Mouse (Mus musculus): ENCODE data around the gene Atxn7.
"Not testable (repeated sequence)": the region's sequence is repeated elsewhere in the genome, so short reads cannot be mapped to it uniquely, and the experiment has no call there.

Gene Atxn7

DNA sequence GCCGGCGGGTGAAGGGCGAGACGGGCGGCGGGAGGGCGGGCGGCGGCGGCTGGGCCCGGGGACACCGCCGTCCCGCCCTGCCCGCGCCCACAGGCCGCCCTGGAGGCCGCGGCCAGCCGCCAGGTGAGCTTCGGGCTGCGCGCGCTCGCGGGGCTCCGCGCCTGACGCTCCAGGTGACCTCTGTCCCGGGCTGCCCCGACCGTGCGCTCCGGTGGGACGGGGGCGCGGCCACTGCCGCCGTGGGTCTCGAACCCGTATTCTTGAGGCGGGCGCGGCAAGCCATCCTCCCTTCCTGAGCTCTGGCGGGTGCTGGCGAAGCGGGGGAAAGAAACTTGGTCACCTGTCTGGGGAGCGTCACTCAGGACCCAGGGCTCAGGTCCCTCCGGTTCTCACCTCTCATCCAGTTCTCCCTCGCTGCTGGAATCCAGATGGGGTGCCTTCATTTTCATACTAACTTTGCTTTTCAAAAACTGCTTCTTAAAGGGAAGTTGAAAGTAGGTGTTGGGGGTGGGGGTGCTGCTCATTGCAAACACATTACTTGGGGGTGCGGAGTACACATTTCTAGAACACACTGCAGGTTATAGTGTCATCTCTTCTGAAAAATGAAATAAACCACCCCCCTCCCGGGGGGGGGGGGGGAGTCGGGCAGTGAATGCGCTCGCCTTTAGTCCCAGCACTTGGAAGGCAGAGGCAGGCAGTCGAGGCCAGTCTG is at the start of gene Atxn7, which contains the start of gene Thoc7:
Gene Atxn7 (plus strand): TSS at position 40 of the 712 bp plus-strand sequence.
Gene Thoc7 (minus strand): TSS at position 452 of the 712 bp plus-strand sequence.
- peak; percentile 43 to 52 for DNase-seq (ENCODE audit: low spot score in 2 of 2)

DNA sequence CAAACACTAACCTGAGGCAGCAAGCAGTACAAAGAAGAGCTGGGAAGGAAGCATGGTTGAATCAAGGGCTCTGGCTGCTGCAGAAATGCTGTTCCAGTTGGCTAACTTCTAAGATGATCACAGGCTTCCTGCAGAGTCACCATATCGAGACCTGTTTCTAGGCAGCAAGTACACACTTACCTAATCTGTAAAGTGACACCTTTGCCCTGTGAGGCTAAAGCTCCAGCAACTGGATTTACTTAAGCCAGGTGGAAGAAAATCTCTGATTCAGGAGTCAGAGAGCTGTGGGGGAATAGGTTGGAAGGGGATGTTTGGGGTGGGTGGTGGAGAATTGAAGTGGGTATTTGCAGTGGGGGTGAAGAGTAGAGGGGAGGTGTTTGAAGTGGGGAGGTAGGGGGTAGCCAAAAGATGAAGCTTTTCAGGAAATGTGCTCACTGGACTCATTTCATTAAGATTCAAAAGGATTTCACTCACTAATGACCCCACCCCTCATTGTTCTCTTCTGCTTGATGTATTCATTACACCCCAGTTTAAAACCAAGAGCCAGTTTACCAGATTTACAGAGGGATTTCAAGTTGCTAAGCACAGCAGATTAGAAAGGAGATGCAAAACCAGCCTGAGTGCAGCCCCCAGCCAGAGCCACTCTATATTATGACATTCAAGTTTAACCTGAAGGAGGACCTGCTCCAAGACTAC is 46.7 kb upstream of the Atxn7 start, which contains the start of gene Gm281:
Gene Gm281 (minus strand): TSS at position 92 of the 696 bp plus-strand sequence.
- DNase-seq (ENCODE audit: low spot score in 2 of 2): no peak

DNA sequence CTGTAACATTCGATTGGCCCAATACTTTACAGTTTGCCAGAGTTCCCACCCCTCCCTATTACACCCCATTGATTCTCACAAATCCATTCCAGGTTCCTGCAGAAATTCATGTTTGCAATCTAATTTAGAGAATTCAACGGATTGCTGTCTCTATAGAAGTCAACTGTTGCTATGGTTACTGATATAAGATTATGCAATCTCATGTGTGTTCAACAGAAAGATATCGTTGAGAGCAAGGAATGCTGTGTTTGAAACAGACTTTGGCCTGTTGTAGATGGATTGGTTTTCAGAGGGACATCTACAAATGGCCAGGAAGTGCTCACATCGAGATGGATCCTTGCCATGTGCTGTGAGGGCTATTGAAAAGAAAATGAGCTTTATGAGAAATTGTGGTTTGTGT is 46.0 kb upstream of the Atxn7 start:
- DNase-seq (ENCODE audit: low spot score in 2 of 2): no peak

DNA sequence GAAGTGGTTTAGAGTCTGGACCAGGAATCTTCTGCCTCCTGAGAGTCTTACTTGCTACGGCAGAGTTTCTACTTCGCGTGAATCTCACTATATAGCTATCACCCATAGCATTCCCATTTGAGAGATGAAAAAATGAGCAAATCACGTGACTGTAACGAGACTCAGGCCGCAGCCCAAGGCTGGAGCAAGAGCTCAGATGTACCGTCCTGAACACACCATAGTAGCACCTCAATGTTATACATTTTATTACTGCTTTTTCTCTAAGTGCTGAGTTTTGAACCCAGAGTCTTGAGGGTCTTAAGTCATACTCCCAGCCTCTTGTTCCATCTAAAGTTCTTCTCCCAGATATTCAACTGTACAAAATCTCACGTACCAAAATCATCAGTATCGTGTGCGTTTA is 44.0 kb upstream of the Atxn7 start:
- DNase-seq (ENCODE audit: low spot score in 2 of 2): no peak

DNA sequence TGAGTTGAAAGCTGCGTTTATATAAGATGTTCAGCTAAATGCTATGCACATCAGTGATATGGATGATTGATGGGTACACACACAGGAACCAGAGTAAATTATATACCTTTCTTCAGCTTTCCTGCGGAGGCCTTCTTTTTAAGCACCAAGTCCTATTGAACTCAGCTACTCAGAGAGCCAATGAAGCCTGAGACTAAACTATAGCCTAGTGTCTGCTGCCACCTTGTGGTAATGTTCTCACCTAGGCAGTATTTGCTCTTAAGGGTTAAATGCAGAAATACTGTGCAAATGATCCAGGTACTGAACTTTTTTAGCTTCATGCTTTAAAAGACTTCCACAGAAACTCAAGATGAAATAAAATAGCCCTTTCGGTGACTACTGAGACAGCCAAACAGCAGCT is 43.6 kb upstream of the Atxn7 start:
- peak in 1 of 2 experiments; percentile 47 for DNase-seq (ENCODE audit: low spot score in 2 of 2)

DNA sequence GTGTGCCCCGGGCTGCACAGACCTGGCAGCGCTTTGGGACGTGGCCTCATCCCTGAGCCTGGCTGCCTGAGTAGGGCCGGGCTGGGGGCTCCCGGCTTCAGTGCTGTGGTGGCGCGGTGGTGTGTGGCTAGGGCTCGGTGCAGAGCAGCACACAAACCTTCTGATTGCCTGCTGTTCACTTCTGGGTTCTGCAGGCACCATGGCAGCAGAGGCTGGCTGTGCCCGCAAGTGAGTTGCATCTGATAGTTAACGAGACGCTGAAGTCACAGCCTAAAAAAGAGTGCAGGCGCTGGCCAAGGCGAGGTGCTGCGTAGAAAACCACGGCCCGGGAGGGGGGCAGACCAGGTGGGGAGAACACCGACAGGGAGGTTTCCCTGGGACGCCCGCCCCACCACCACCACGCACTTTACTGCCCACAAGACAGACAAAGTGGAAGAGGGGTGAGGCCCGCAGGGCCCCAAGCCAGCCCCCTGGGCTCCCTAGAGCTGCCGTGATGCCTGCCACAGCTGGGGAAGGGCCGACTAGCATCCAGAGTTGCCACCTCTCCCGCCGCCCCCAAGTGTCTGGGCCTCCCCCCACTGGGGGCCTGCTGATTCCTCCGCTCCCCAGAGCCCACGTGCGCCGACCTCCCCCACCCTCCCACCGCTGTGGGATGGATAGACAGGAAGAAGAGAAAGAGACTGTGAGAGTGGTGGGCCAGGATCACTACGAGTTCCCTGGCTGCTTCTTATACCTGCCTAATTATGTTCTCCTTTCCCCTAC is 27.8 kb upstream of the Atxn7 start:
- no peak for DNase-seq (ENCODE audit: low spot score in 2 of 2)

DNA sequence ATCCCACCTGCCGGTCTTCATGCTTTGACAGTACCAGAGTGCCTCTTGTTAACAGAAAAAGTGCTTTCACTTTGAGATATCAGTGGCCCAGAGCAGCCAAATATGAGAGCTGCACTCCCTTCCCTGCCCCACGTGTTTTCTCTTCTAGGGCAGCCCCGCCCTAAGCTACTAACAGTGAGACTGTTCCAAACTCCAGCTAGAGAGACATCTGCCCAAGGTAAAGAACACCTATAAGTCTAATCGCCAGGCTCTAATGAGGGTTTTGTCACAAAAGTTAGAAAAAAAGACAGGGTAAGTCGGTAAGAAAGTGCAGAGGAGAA is 27.2 kb upstream of the Atxn7 start:
- no peak for DNase-seq (ENCODE audit: low spot score in 2 of 2)

DNA sequence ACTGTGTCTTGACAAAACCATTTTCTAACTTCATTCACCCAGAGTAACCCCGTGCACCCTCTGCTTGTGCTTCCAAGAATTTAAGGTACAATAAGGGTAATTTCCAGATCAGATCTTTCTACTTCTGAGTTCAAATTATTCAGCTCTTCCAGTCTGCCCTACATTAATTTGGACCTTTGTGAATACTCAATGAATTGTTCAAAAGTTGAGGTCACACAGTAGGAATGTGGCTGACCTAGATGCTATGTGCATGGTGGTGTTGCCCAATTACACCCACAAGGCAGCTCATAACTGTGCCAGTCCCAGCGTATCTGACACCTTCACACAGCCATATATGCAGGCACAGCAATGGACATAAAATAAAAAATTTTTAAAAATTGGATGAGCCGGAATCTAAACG is 16.6 kb upstream of the Atxn7 start:
- DNase-seq (ENCODE audit: low spot score in 2 of 2): no peak

DNA sequence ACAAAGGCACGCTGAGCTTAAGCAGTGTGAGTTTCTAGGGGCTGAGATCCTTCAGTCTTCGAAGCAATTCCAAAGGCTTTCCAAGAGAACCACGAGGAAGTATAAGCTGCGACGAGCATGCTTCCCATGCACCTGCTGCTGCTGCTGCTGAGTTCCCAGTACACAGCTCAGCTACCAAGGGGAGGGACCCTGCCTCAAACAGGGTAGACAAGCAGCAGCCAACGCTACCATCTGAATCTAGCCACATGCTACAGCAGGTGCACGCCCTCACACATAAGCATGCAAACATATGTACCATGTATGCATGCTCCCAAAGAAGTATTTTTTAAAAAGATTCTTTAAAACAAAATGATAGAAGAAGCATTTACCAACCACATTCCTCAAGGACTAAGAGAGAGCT is 12.9 kb upstream of the Atxn7 start:
- DNase-seq (ENCODE audit: low spot score in 2 of 2): no peak

DNA sequence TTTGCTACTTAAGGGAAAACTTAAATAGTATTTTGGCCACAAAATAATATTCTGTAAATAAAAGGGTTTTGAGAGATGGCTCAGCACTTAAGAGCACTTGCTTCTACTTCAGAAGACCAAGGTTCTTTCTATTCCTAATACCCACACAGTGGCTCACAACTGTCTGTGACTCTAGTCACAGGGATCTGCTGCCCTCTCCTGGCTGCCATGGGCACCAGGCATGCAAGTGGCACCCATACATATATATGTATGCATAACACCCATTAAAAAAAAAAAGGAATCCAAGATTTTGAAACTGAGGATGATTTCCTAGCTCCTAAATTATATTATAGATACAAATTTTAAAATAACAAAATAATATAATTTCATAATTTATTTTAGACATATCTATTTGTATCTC is 10.8 kb upstream of the Atxn7 start:
- DNase-seq (ENCODE audit: low spot score in 2 of 2): peak; percentile 19 to 47

DNA sequence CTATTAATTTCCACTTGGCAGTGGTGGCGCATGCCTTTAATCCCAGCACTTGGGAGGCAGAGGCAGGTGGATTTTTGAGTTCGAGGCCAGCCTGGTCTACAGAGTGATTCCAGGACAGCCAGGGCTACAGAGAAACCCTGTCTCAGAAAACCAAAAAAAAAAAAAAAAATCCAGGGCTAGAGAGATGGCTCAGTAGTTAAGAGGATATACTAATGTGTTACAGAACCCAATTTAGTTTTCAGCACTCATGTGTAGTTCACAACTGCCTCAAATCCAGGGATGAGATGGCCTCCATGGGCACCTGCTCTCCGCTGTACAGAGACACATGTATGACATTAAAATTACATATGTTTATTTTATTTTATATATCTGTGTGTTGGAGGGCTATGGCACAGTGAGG is 9.1 kb upstream of the Atxn7 start:
- not testable (repeated sequence) for DNase-seq (ENCODE audit: low spot score in 2 of 2)

DNA sequence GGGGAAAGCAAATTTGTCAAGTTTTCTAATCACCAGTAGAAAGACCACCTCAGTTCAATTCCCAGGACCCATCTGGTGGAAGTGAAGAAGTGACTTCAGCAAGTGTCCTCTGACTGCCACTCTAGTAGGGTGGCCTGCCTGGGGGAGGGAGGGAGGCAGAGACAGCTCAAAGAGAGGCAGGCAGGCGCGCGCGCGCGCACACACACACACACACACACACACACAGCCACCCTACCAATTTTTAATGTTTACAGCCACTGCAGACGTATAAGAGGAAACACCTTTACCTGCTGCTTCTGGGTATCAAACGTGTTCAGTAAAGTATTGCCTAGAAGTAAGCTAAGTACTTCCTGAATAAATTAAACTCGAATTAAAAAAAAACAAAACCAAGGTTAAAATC is 1.2 kb upstream of the Atxn7 start:
- DNase-seq (ENCODE audit: low spot score in 2 of 2): peak; percentile 23 to 33

DNA sequence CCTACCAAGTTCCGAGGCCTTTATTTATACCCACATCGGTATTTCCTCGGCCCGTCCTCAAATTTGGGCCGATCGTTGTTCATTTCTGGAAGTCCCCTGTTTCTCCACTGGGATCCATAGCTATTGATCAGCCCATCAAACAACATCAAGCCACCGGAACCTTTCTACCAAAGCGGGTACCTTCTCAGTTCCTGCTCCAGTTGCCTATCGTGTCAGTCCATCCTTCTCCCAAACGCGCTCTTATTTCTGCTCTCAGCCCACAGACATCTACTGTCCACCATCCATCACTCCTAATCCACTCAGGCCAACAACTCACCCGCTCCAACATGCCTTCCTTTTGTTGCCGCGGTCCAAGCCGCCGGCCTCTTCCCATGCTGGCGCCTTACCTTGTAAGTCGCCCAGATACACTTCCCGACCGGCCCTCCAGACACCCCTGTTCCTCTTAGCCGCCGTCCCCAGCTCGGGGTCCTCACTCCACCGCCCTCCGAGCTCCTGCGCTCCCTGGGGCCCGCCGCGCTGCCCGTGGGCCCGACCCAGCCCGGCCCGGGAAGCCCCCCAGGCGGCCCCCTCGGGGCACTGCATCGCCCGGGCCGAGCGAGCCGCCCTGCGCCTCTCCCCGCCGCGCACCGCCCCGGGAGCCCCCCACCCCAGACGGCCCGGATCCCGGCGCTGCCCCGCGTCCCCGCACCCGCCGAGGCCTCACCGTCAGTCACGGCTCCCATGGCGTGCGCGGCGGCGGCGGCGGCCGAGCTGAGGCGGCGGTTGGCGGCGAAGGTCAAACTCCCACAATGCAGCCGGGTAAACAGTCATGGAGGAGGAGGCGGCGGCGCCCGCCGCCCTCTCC is 536 bp upstream of the Atxn7 start:
- peak; percentile 49 to 66 for DNase-seq (ENCODE audit: low spot score in 2 of 2)

DNA sequence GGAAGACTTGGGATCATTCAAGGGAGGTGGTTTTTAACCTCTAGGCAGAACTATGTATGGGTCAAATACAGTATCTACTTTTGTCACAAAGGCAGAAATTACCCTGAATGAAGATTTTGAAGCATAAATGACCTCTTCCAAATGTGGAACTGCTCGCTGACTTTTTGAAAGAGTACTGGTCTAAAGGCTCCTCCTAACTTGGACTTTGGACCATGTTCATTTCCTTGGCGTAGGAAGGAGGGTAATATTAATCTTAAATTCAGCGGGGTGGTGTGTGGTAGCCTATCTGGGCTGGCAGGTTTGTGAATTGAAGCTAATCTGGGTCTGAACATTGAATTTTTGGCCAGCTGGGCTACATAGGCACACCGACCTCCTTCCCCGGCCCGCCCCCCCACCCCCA is 1.2 kb downstream of the Atxn7 start:
- no peak for DNase-seq (ENCODE audit: low spot score in 2 of 2)

DNA sequence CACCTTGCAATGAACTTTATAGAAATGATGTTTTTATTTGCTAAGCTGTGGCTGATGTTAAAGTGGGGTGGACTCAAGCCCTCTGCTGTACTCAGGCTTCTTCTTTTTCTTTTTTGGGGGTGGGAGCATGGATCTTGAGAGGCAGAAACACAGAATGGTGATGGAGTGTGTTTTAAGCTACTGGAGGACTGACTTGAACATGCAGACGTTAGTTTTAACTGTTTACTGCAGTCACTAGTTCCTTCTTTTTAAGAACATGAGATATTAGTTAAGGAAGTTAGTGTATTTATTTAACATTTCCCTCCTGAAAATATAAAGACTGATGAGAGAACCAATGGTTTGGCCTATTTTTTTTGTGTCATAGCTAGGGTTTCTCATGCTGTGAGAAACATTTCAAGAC is 2.3 kb downstream of the Atxn7 start:
- DNase-seq (ENCODE audit: low spot score in 2 of 2): no peak

DNA sequence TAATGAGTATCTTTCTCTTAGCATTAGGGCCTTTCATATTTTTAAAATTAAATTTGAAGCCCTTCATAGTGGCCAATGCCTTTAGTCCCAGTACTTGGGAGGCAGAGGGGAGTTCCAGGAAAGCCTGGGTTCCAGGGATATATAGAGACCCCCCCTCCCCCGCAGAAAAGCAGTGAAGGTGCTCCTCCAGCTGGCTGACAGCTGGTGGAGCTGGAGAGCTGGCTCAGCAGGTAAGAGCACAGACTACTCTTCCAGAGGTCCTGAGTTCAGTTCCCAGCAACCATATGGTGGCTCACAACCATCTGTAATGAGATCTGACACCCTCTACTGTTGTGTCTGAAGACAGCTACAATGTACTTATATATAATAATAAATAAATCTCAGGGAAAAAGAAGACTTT is 6.4 kb downstream of the Atxn7 start:
- no peak for DNase-seq (ENCODE audit: low spot score in 2 of 2)

DNA sequence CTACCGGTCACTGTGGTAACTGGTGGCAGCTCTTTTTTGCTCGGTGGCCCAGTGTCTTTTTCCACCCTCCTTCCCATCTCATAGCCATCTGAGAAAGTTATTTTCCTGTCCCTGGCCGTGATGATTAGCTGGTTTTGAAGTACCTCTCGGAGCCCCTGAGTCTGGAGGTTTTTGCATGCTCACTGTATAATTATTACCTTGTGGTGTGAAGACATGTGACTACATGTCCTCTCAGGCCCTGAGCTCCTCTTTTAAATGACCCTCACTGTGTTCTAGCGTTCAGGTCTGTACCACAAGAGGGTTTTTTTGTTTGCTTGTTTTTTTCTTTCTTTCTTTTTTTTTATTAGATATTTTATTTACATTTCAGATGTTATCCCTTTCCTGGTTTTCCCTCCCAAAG is 7.2 kb downstream of the Atxn7 start:
- no peak for DNase-seq (ENCODE audit: low spot score in 2 of 2)

DNA sequence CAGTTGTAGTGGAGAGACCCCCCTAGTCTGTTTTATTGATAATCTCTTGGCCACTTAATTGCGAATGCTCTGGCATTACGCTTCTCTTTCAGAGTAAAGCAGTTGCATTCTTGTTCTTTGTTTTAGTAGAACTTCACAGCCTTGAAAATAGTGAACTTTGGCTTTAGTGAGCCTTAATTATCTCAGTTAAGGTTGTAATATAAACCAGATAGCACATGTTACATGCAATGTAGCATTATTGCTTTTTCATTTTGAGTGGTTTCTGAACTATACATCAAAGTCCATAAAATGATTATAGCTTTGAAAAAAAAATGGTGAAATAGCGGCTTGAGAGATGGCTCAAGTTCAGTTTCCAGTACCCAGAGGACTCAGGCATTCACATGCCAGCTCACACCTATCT is 9.3 kb downstream of the Atxn7 start:
- no peak for DNase-seq (ENCODE audit: low spot score in 2 of 2)

DNA sequence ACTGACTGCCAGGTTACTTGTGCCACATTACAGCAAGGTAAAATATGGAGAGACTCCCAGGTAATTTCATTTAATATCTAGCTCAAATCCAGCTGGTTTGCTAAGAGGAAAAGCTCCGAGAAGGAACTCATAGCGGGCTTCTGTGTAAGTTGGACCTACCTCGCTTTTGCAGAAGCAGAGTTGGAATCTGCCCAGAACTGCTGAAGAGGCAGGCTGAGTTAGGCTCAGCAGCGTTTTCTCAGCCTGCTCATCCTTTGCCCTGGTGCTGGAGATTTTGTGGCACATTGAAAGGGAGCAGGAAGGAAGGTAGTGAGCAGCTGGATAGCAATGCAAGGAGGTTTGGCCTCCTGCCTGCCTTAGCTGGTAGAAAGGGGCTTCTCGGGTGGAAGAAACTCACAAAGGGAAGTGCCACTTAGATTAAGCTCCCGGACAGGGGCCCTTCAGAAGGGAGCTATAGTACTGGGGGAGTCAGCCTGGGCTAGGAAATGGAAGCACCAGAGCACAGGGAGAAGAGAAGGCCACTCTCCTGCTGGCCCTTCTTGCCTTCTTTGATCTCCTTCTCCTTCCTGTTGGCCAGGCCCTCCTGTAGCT is 10.5 kb downstream of the Atxn7 start:
- no peak for DNase-seq (ENCODE audit: low spot score in 2 of 2)

DNA sequence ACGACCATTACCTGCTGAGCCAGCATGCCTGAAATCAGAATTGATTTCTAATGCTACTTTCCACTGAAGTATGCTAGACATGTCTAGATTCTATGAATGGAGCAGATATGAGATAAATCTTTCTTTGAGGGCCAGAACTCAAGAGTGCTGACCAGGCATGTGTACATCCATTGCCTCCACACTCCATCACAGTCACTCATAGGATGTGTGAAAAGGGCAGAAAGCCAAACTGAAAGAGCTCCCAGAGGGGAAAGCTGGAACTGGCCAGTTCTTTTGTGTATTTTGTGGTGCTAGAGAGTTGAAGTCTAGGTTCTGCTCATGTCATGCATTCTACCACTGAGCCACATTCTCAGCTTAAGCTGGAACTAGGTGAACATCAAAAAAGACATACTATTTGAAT is 16.3 kb downstream of the Atxn7 start:
- DNase-seq (ENCODE audit: low spot score in 2 of 2): no peak

DNA sequence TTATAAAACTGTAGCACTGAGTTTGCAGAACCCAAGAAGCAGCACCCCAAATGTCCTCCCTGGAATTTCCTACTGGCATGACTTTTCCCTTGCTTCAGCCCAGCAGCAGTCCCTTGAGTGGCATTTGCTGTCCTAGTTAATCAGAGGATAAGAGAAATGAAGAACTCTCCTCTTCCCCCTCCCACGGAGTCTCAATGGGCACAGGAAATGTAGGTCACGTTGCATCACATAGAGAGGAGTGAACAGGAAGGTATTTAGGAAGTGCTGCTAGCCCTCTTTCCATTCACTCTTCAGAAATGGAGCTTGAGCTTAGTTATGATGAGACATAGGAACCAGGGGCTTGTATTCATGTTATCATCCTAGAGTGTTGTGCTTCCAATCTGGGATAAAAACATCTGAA is 20.0 kb downstream of the Atxn7 start:
- DNase-seq (ENCODE audit: low spot score in 2 of 2): no peak

DNA sequence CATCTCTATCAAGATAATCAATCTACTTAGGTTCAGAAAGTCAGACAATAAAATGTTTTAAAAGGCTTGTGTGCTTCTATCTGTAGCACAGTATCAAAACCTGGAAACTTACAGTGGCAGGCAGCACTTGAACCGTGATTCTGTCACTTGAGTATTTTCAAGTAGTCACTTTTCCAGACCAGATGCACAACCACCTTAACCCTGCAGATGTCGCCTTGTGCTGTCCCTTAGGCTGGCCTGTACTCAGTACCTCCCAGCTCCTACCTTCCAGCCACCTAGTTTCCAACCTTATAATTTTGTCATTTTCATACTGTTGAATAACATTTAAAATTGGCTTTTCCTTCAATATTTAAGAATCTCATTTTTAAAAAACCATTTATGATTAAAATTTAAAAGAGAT is 20.9 kb downstream of the Atxn7 start:
- no peak for DNase-seq (ENCODE audit: low spot score in 2 of 2)

Data from thymus, postnatal 10 days (tissue).